Mouse (Mus musculus): ENCODE measurements around the gene Mllt1. TPM values are rescaled to one million over a fixed set of nuclear protein-coding genes. Genes with fewer than 3 reads are reported as not detected.

Gene Mllt1
- total and polyA plus RNA-seq, 3 experiments = 17.1 to 40.4 (median 20.3) TPM

DNA sequence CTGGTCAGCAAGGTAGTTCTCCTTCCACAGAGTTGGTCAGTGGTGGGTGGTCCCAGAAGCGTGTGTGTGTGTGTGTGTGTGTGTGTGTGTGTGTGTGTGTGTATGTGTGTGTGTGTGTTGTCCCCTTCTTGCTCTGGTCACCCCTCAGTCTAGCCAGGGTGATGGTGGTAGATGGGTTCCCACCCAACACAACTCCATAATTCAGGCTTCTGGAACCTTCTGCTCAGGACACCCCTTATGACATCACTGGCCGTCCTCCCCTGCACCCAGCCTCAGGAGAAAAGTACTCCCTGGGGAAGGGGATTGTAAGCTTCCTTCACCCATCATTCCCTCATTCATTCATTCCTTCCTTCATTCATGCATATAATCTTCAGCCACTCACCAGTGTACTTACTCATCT is 61.0 kb downstream of the Mllt1 start, which contains the start of gene Acsbg2:
Acsbg2 (minus strand) TSS at position 211 of the 400 bp plus-strand sequence.
- Histone ChIP-seq H3K4me3 (replicated peaks in 1 of 3; ENCODE audit: low read depth in 2 of 3, low read length in 2 of 3, poor library complexity in 1 of 3) (no peak within 1 kb of the TSS), H3K9ac (ENCODE audit: insufficient read depth, low read depth) (no peak within 1 kb of the TSS), H3K79me2 (replicated peaks; ENCODE audit: control insufficient read depth, extremely low read depth, insufficient read depth, poor library complexity, severe bottlenecking) (no peaks in the 10 kb centered on the region), H3K9me3 (replicated peaks; ENCODE audit: low read length) (no peaks in the 10 kb centered on the region), H3K4me1 (ENCODE audit: control insufficient read depth in 1 of 2, insufficient read depth in 2 of 2) (0 out of 4 replicates have a peak, but pooled peaks cover 2 to 3% of the 10 kb centered on the region in 2 experiments), H3K36me3 (replicated peaks in 1 of 2; ENCODE audit: control insufficient read depth in 1 of 2, insufficient read depth in 1 of 2, low read length in 1 of 2) (no peaks in the 10 kb centered on the region), H3K4me2 (ENCODE audit: insufficient read depth, low read depth, poor library complexity, severe bottlenecking) (no peak within 1 kb of the TSS), H3K27ac (ENCODE audit: insufficient read depth, low read depth) (no peak within 1 kb of the TSS), H3K27me3 (replicated peaks) (peaks cover 1% of the 10 kb centered on the region)
- no peak for DNase-seq (ENCODE audit: extremely low read depth)
- in situ Hi-C loops (cut with MboI; ENCODE audit: low pct_ligation_motif_present, low pct_unique_long_range_greater_than_20kb, low sequenced_read_pairs) (no loop called here), dilution Hi-C loops (cut with MboI; ENCODE audit: extremely low pct_ligation_motif_present, extremely low pct_unique_long_range_greater_than_20kb, low sequenced_read_pairs) (no loop called here)
- TF ChIP-seq SIN3A (IDR thresholded peaks at IDR 0.05; ENCODE audit: low read length) = no peak

DNA sequence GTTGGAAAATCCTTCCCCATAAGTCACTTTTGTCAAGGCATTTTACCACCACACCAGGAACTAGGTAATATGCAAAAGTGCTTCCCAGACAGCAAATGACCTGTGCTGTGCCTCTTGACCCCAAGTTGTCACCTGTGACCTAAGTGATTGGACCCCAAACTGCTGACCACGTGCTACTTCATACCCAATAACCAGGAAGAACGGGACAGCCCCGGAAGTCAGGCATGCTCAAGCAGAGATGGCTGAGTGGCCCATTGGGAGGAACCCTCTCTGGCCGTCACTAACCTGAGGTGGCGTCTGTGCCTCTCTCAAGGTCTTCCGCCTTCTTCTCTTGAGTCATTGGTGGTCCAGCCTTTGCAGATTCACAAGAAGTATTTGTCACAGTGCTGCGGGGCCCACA is 62.7 kb downstream of the Mllt1 start:
- H3K36me3 ChIP-seq (replicated peaks in 1 of 2; ENCODE audit: control insufficient read depth in 1 of 2, insufficient read depth in 1 of 2, low read length in 1 of 2) = no peaks in the 10 kb centered on the region
- in situ Hi-C loops (cut with MboI; ENCODE audit: low pct_ligation_motif_present, low pct_unique_long_range_greater_than_20kb, low sequenced_read_pairs) (no loop called here), dilution Hi-C loops (cut with MboI; ENCODE audit: extremely low pct_ligation_motif_present, extremely low pct_unique_long_range_greater_than_20kb, low sequenced_read_pairs) (no loop called here)

DNA sequence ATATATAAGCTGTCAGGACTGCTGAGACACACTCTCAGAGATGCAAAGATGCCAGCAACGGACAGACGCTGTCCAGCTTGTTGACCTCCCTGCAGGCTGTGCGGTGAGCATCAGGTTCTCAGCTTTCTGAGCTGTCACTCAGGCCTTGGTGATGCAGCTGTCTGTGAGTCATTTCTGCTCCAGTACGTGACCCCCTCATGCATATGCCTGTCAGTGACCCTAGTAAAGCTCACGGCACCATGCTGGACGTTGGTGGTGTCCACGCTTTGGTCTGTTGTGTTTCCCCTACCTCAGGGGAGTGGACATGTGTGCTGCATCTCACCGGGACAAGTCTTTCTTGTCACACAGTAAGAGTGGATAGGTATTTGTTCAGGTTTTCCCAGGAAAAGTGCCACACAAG is 63.4 kb downstream of the Mllt1 start:
- Histone ChIP-seq H3K27ac (ENCODE audit: insufficient read depth, low read depth) (no peak overlapping the region), H3K9me3 (replicated peaks; ENCODE audit: low read length) (peaks cover 13% of the 10 kb centered on the region), H3K36me3 (replicated peaks in 1 of 2; ENCODE audit: control insufficient read depth in 1 of 2, insufficient read depth in 1 of 2, low read length in 1 of 2) (no peaks in the 10 kb centered on the region), H3K4me2 (ENCODE audit: insufficient read depth, low read depth, poor library complexity, severe bottlenecking) (no peak overlapping the region), H3K27me3 (replicated peaks) (peaks cover 1% of the 10 kb centered on the region), H3K79me2 (replicated peaks; ENCODE audit: control insufficient read depth, extremely low read depth, insufficient read depth, poor library complexity, severe bottlenecking) (no peaks in the 10 kb centered on the region), H3K9ac (ENCODE audit: insufficient read depth, low read depth) (no peak overlapping the region), H3K4me1 (ENCODE audit: control insufficient read depth in 1 of 2, insufficient read depth in 2 of 2) (0 out of 4 replicates have a peak, but pooled peaks cover 0 to 3% of the 10 kb centered on the region in 2 experiments), H3K4me3 (replicated peaks in 1 of 3; ENCODE audit: low read depth in 2 of 3, low read length in 2 of 3, poor library complexity in 1 of 3) (no peak overlapping the region)
- dilution Hi-C loops (cut with MboI; ENCODE audit: extremely low pct_ligation_motif_present, extremely low pct_unique_long_range_greater_than_20kb, low sequenced_read_pairs) (no loop called here), in situ Hi-C loops (cut with MboI; ENCODE audit: low pct_ligation_motif_present, low pct_unique_long_range_greater_than_20kb, low sequenced_read_pairs) (no loop called here)
- DNase-seq (ENCODE audit: extremely low read depth) = no peak
- TF ChIP-seq GABPA (IDR thresholded peaks at IDR 0.05; ENCODE audit: insufficient replicate concordance, low read depth, low read length) (no peak), E2F4 (IDR thresholded peaks at IDR 0.05; ENCODE audit: insufficient replicate concordance, low read depth, low read length) (no peak), CHD1 (IDR thresholded peaks at IDR 0.05; ENCODE audit: low read depth, low read length) (no peak), ZMIZ1 (IDR thresholded peaks at IDR 0.05; ENCODE audit: low read depth, low read length) (no peak)

More for the DNA sequence above, 62.7 kb downstream of the Mllt1 start:
- Histone ChIP-seq H3K27me3 (replicated peaks) (peaks cover 1% of the 10 kb centered on the region), H3K9ac (ENCODE audit: insufficient read depth, low read depth) (no peak overlapping the region), H3K27ac (ENCODE audit: insufficient read depth, low read depth) (no peak overlapping the region), H3K4me3 (replicated peaks in 1 of 3; ENCODE audit: low read depth in 2 of 3, low read length in 2 of 3, poor library complexity in 1 of 3) (no peak overlapping the region), H3K79me2 (replicated peaks; ENCODE audit: control insufficient read depth, extremely low read depth, insufficient read depth, poor library complexity, severe bottlenecking) (no peaks in the 10 kb centered on the region), H3K4me2 (ENCODE audit: insufficient read depth, low read depth, poor library complexity, severe bottlenecking) (no peak overlapping the region), H3K4me1 (ENCODE audit: control insufficient read depth in 1 of 2, insufficient read depth in 2 of 2) (0 out of 4 replicates have a peak, but pooled peaks cover 2 to 3% of the 10 kb centered on the region in 2 experiments), H3K9me3 (replicated peaks; ENCODE audit: low read length) (peaks cover 6% of the 10 kb centered on the region)
- no peak for DNase-seq (ENCODE audit: extremely low read depth)
- TF ChIP-seq NELFE (IDR thresholded peaks at IDR 0.05; ENCODE audit: low read depth, low read length) (no peak), HCFC1 (IDR thresholded peaks at IDR 0.05; ENCODE audit: low read depth, low read length) (no peak), MAX (IDR thresholded peaks at IDR 0.05; ENCODE audit: low read length) (0 out of 2 replicates have a peak, but pooled peaks have one; percentile 12), ELF1 (IDR thresholded peaks at IDR 0.05; ENCODE audit: low read depth, low read length) (0 out of 2 replicates have a peak, but pooled peaks have one; percentile 25), KAT2A (IDR thresholded peaks at IDR 0.05; ENCODE audit: insufficient replicate concordance, low read length) (no peak), BHLHE40 (IDR thresholded peaks at IDR 0.05; ENCODE audit: low read depth, low read length) (no peak)
